Mouse (Mus musculus) heart, adult 2 months (tissue): ENCODE measurements around the gene Cenpl. TPM values are rescaled to one million over a fixed set of nuclear protein-coding genes. Genes with fewer than 3 reads are reported as not detected.
A peak's percentile ranks its signal among the peaks of the same experiment; 100 is the strongest.

ENCODE experiments used
- DNase-seq, 2 experiments: peaks; one replicate each; pipeline ENCODE4 v3.0.0; 2021
- H3K27ac ChIP-seq: fragments of 200-600 bp; 2 replicates; pipeline ENCODE4 v1.8.1; 2022
- H3K27me3 ChIP-seq: fragments of 200-500 bp; 2 replicates; pipeline ENCODE4 v1.6.1; 2012; ENCODE audit warnings: mild to moderate bottlenecking, low read length, inconsistent platforms, mixed read lengths; ENCODE audit not compliant: control insufficient read depth, insufficient read depth
- H3K36me3 ChIP-seq: fragments of 200-500 bp; 2 replicates; pipeline ENCODE4 v1.6.1; 2012; ENCODE audit warnings: low read length, inconsistent platforms; ENCODE audit not compliant: control insufficient read depth, insufficient read depth
- H3K4me1 ChIP-seq: fragments of 200-500 bp; 2 replicates; pipeline ENCODE4 v1.6.1; 2011; ENCODE audit warnings: low read length; ENCODE audit not compliant: control insufficient read depth, insufficient read depth
- H3K4me3 ChIP-seq: fragments of 200-600 bp; 2 replicates; pipeline ENCODE4 v1.8.1; 2022
- H3K79me2 ChIP-seq: fragments of 200-500 bp; replicated peaks from 2 replicates; pipeline ENCODE4 v1.6.1; 2012; ENCODE audit warnings: mild to moderate bottlenecking, inconsistent platforms, low read length, moderate library complexity, mixed read lengths; ENCODE audit not compliant: control insufficient read depth, insufficient read depth
- H3K9ac ChIP-seq: fragments of 200-500 bp; 2 replicates; pipeline ENCODE4 v1.6.1; 2012; ENCODE audit warnings: low read depth, mild to moderate bottlenecking, control low read depth, inconsistent platforms, low read length, mixed read lengths
- CTCF ChIP-seq: fragments of 200-600 bp; IDR thresholded peaks from 2 replicates; pipeline ENCODE4 v1.8.1; 2022; ENCODE audit warnings: antibody characterized with exemption, mild to moderate bottlenecking, moderate library complexity
- EP300 ChIP-seq: fragments of 200-500 bp; IDR thresholded peaks from 2 replicates; pipeline ENCODE4 v1.6.1; 2011; ENCODE audit warnings: low read depth, low read length, control low read depth; ENCODE audit not compliant: insufficient read depth
- POLR2A ChIP-seq: fragments of 200-500 bp; IDR thresholded peaks from 2 replicates; pipeline ENCODE4 v1.6.1; 2011; ENCODE audit warnings: mild to moderate bottlenecking, low read depth, low read length, control low read depth; ENCODE audit not compliant: insufficient read depth
- WGBS: fragments of 180-500 bp; shearing (Covaris S2); methylation state at CpG from one replicate; pipeline ENCODE4 v1.1.7; 2018; 5-methylcytosine and 5-hydroxymethylcytosine counted together
- intact Hi-C: fragments of 180-260 bp; cut with DNase I; formaldehyde crosslinking; loops from one replicate; pipeline ENCODE4 v1.15.1; 2025
- polyA plus RNA-seq: library from polyadenylated mRNA; depleted of rRNA; stranded (reverse); fragments of >200 nt; gene quantifications from 2 replicates; pipeline ENCODE4 v1.2.3, GENCODE M21; 2012
- total RNA-seq, 2 experiments: library from RNA; stranded (reverse); gene quantifications; 2 replicates each; pipeline ENCODE4 v1.2.3; 2021

Cenpl gene
- total and polyA plus RNA-seq, 3 experiments, result 0.41 to 1.2 (median 1.1) TPM

DNA sequence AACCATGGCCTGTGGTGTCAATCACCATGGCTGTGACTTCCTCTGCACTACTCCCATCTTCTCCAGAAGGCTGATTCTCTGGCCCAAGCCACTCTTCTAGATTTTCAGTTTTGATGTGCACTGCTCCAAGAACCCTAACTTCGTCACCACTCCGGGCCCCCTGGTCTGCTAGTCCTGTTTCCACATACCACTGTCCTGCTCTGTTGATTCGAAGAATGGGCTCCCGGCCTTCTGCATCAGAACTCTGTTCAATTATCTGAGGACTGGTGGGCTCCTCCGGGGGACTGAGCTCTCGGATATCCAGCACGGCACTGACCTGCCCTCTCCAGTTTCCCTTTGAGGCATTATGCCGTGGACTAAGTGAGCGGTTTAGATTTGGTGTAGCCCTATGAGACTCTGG lies 38.6 kb upstream of the Cenpl start:
- Histone ChIP-seq H3K9ac (no peak overlapping the region), H3K36me3 (peaks cover 12% of the 10 kb centered on the region), H3K79me2 (0 out of 2 replicates have a peak, but pooled peaks cover 2% of the 10 kb centered on the region), H3K4me3 (no peak overlapping the region), H3K27ac (no peak overlapping the region), H3K4me1 (peaks cover 5% of the 10 kb centered on the region), H3K27me3 (no peaks in the 10 kb centered on the region)
- 93% methylated on average over 9 of the region's 9 CpGs for WGBS
- TF ChIP-seq EP300 (no peak), POLR2A (no peak), CTCF (no peak)
- no peak for DNase-seq
- intact Hi-C loops, result loop anchor here (5.0 to 10.0 kb wide), 6 partner anchors 65 to 817 kb away; partner anchors contain the start of genes Cacybp, Rabgap1l and Rc3h1

DNA sequence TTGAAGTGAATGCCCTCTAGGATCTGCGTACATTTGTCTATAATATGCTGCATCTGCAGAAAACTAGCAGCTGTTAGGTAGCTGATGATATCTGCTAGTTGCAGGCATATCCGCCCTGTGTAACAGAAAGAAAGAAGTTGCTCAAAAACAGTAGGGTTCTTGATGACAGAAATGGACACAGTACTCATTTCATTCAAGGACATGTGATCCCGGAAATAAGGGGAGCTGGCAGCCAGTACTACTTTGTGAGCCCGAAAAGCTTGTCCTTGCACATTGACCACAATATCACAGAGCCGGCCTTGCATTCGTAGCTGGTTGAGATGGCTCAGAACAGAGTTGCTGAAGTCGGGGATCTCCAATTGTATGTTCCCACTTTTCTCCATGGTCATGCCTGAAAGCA lies 38.2 kb upstream of the Cenpl start:
- Histone ChIP-seq H3K4me3 (no peak overlapping the region), H3K4me1 (peaks cover 5% of the 10 kb centered on the region), H3K27me3 (no peaks in the 10 kb centered on the region), H3K9ac (no peak overlapping the region), H3K36me3 (peaks cover 15% of the 10 kb centered on the region), H3K27ac (no peak overlapping the region), H3K79me2 (0 out of 2 replicates have a peak, but pooled peaks cover 2% of the 10 kb centered on the region)
- 92% methylated on average over 7 of the region's 7 CpGs for WGBS
- no peak for DNase-seq
- intact Hi-C loops, result loop anchor here (5.0 to 10.0 kb wide), 6 partner anchors 65 to 818 kb away; partner anchors contain the start of genes Cacybp, Rabgap1l and Rc3h1
- no peak for TF ChIP-seq POLR2A
- no peak for TF ChIP-seq CTCF
- TF ChIP-seq EP300, result no peak

DNA sequence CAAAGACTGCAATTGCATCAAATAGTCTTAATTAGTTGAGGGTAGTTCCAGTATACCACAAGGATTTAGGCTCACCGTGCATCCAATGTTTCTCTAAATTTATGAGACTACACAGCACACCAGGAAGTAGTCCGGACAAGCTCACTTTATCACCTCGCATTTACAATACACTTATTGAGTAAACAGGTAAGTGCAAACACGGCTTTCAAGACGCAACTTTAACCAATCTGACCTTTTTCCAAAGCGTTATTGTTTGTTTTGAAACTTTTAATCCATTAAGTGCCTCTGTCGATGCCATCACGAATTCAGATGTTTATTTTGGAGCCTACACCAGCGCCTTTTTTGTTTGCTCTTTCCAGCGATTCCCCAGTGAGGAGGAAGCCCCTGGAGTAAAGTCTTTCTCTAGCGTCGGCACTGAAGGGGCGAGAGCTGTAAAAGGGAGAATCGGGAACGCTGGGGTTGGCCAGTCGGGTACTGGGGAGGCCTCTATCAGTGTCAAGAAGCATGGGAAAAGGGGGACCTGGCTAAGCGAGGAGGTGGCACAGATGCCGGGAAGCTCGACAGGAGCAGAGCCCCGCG lies 36.6 kb upstream of the Cenpl start:
- 3% methylated on average over 21 of the region's 21 CpGs for WGBS
- DNase-seq, result no peak
- peaks cover 26% of the 10 kb centered on the region for H3K36me3 ChIP-seq
- H3K27me3 ChIP-seq, result no peaks in the 10 kb centered on the region
- 0 out of 2 replicates have a peak, but pooled peaks cover 2% of the 10 kb centered on the region for H3K79me2 ChIP-seq
- peak overlapping the region; percentile 74 for H3K4me3 ChIP-seq
- H3K4me1 ChIP-seq, result peaks cover 8% of the 10 kb centered on the region
- TF ChIP-seq EP300, result no peak
- TF ChIP-seq CTCF, result no peak
- peak overlapping the region; percentile 97 for H3K27ac ChIP-seq
- intact Hi-C loops, result loop anchor here (2.0 to 10.0 kb wide), 7 partner anchors 37 to 819 kb away; partner anchors contain the start of genes Cacybp, Cenpl, Dars2 and Rabgap1l
- H3K9ac ChIP-seq, result peak overlapping the region; percentile 87

DNA sequence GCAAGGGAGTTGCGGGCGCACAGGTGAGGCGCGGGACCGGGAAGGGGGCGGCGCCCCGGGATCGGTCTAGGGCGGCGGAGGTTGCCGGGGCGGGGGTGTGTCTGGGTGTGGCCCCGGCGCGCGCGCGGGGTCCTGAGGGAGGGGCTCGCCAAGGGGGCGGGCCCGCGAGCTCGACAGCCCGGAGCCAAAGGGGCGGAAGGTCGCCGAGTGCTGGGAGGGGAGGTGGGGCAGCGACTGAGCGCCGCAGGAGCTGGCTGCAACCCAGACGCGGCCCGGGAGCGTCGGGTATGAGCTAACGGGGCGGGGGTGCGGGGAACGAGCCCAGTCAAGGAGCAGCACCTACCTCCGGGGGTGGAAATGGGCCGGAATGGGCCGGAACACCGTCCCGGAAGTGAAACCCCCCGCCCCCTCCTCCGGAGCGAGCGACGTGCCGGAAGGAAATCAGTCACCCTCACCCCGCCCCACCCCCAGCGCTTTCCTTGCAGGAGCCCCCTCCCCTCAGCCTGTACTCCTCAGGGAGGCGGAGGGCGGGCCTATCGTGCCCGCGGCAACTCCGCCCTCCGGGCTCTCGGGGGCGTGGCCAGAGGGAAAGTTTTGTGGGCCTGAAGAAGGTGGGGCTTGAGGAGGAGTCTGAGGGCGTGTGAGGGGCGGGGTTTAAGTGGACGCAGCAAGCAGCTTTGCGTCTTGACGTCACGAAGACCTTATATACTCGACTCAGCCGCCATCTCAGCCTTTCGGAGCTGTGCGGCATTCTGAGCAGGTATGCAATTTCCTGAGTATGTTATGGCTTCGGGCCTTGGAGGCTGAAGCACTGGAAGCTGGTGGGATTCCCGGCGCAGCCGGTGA lies 35.9 kb upstream of the Cenpl start, which contains the start of gene Zbtb37:
TSS of gene Zbtb37 (minus strand) at position 415 of the 846 bp plus-strand sequence.
- peaks cover 29% of the 10 kb centered on the region for H3K36me3 ChIP-seq
- H3K9ac ChIP-seq, result peak within 1 kb of the TSS; percentile 87
- peak within 1 kb of the TSS; percentile 97 for H3K27ac ChIP-seq
- TF ChIP-seq EP300 (peak; percentile 94), POLR2A (peak; percentile 100), CTCF (no peak)
- DNase-seq, result peak; percentile 97 to 98
- no peaks in the 10 kb centered on the region for H3K27me3 ChIP-seq
- intact Hi-C loops, result loop anchor here (2.0 to 10.0 kb wide), 7 partner anchors 36 to 820 kb away; partner anchors contain the start of genes Cacybp, Cenpl, Dars2 and Rabgap1l
- WGBS, result under 1% methylated on average over 74 of the region's 76 CpGs
- H3K79me2 ChIP-seq, result 0 out of 2 replicates have a peak, but pooled peaks cover 2% of the 10 kb centered on the region
- peak within 1 kb of the TSS; percentile 74 for H3K4me3 ChIP-seq
- peaks cover 8% of the 10 kb centered on the region for H3K4me1 ChIP-seq

DNA sequence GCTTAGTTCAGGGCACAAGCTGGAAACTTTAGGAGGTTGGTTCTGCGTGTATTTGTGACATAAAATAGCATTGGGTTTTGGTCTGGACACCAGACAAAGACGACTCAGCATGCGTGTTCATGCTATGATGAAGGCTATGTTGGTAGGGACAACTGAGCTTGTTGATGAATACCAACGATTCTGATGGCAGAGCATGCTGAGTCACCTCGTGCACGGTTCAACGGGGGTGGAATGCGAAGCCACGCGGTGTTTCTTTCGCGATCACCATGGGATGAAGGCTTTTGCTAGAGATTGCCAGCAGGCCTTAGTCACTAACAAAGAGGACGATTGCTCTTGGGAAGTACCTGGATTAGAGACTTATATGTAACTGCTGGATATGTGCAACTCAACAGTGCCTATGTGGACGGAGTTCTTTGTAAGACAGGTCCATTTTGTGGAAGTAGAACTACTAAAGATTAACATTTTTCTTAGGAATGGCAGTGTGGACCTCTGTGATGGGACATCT lies 35.2 kb upstream of the Cenpl start:
- no peak for DNase-seq
- Histone ChIP-seq H3K36me3 (peaks cover 29% of the 10 kb centered on the region), H3K4me3 (peak overlapping the region; percentile 74), H3K27me3 (no peaks in the 10 kb centered on the region), H3K4me1 (peaks cover 8% of the 10 kb centered on the region), H3K79me2 (0 out of 2 replicates have a peak, but pooled peaks cover 2% of the 10 kb centered on the region), H3K27ac (peak overlapping the region; percentile 97), H3K9ac (peak overlapping the region; percentile 85)
- intact Hi-C loops, result loop anchor here (2.0 to 10.0 kb wide), 4 partner anchors 35 to 821 kb away; partner anchors contain the start of genes Cacybp, Cenpl and Dars2
- under 1% methylated on average over 14 of the region's 14 CpGs for WGBS
- TF ChIP-seq CTCF (no peak), EP300 (no peak), POLR2A (no peak)
